Mouse (Mus musculus) hindbrain, embryonic 10.5 days (tissue): ENCODE measurements at regions not wholly inside any gene's neighbourhood (a gene's known extent, or its start where the extent isn't known, plus 50 kb on each side); places are given as distances from the start of the nearest gene placed in this dataset.
A peak's percentile ranks its signal among the peaks of the same experiment; 100 is the strongest.

Experiments
- DNase-seq: peaks from one replicate; pipeline ENCODE4 v3.0.0-alpha.2; 2017; ENCODE audit warnings: low spot score
- H3K27ac ChIP-seq: fragments of 300-500 bp; sonication (generic); 2 replicates; pipeline ENCODE4 v1.5.1; 2016; ENCODE audit warnings: mild to moderate bottlenecking, moderate library complexity
- H3K27me3 ChIP-seq: fragments of 300-500 bp; sonication (generic); 2 replicates; pipeline ENCODE4 v1.6.1; 2016; ENCODE audit warnings: mild to moderate bottlenecking; ENCODE audit not compliant: poor library complexity, insufficient read depth, severe bottlenecking
- H3K36me3 ChIP-seq: fragments of 300-500 bp; sonication (generic); 2 replicates; pipeline ENCODE4 v1.6.1; 2016; ENCODE audit warnings: mild to moderate bottlenecking, moderate library complexity
- H3K4me1 ChIP-seq: fragments of 300-500 bp; sonication (generic); replicated peaks from 2 replicates; pipeline ENCODE4 v1.6.1; 2016; ENCODE audit warnings: mild to moderate bottlenecking
- H3K4me3 ChIP-seq: fragments of 300-500 bp; sonication (generic); 2 replicates; pipeline ENCODE4 v1.5.1; 2016; ENCODE audit warnings: mild to moderate bottlenecking, moderate library complexity
- H3K9me3 ChIP-seq: fragments of 300-500 bp; sonication (generic); 2 replicates; pipeline ENCODE4 v1.6.1; 2016; ENCODE audit warnings: mild to moderate bottlenecking, moderate library complexity
- WGBS: fragments of 180-500 bp; shearing (Covaris S2); methylation state at CpG from one replicate; pipeline ENCODE4 v1.1.7; 2016; 5-methylcytosine and 5-hydroxymethylcytosine counted together

- Histone ChIP-seq H3K4me1 (peaks cover 9% of the 10 kb centered on the region), H3K27me3 (no peaks in the 10 kb centered on the region), H3K27ac (peak overlapping the region; percentile 45; the same call in 1 of the 2 replicates), H3K4me3 (no peak overlapping the region), H3K36me3 (no peaks in the 10 kb centered on the region), H3K9me3 (no peaks in the 10 kb centered on the region)
- DNase-seq = no peak
- 23% methylated on average over 2 of the region's 2 CpGs for WGBS
These were observed 155.3 kb downstream of the Tox3 start for GRCm38 (mm10) chr8:90192856-90193255.

- WGBS = 39% methylated on average over 6 of the region's 6 CpGs
- no peaks in the 10 kb centered on the region for H3K4me1 ChIP-seq
- no peak for DNase-seq
- no peaks in the 10 kb centered on the region for H3K36me3 ChIP-seq
- no peaks in the 10 kb centered on the region for H3K27me3 ChIP-seq
- no peak overlapping the region for H3K27ac ChIP-seq
- no peaks in the 10 kb centered on the region for H3K9me3 ChIP-seq
- no peak overlapping the region for H3K4me3 ChIP-seq
These were observed 165.3 kb downstream of the Tox3 start for GRCm38 (mm10) chr8:90182807-90183206.

- no peak for DNase-seq
- Histone ChIP-seq H3K4me1 (peaks cover 18% of the 10 kb centered on the region), H3K27me3 (no peaks in the 10 kb centered on the region; the same call in 1 of the 2 replicates), H3K27ac (0 out of 2 replicates have a peak overlapping the region, but pooled peaks have one; percentile 23), H3K4me3 (no peak overlapping the region), H3K9me3 (no peaks in the 10 kb centered on the region), H3K36me3 (no peaks in the 10 kb centered on the region)
- WGBS = 49% methylated on average over 7 of the region's 7 CpGs
These were observed 171.4 kb downstream of the Tox3 start for GRCm38 (mm10) chr8:90176771-90177170.

GRCm38 (mm10) chr8:90176335-90176734 is 171.8 kb downstream of the Tox3 start:
- H3K36me3 ChIP-seq = no peaks in the 10 kb centered on the region
- H3K27me3 ChIP-seq = no peaks in the 10 kb centered on the region; the same call in 1 of the 2 replicates
- no peak overlapping the region for H3K4me3 ChIP-seq
- DNase-seq = no peak
- 50% methylated on average over 9 of the region's 9 CpGs for WGBS
- H3K27ac ChIP-seq = no peak overlapping the region
- H3K4me1 ChIP-seq = peaks cover 19% of the 10 kb centered on the region
- no peaks in the 10 kb centered on the region for H3K9me3 ChIP-seq

DNA sequence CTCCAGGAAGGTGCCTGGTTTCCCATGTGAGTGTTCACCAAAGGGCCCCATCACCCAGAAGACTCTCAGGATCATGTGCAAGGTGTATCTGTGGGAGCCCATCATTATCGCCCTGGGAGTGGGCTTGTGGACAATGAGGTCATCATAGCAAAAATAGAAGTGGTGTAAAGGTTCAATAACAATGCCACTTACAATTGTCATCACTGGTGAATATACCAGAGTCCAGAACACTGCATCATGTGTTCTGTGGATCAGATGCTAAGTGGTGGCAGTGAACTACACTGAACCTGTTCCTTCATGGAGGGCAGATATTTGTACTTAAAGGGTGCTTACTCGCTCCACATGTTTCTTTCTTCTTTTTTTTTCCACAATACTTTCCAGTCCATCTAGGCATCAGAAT is 181.5 kb downstream of the Tox3 start:
- no peaks in the 10 kb centered on the region for H3K4me1 ChIP-seq
- H3K9me3 ChIP-seq = no peaks in the 10 kb centered on the region
- no peak for DNase-seq
- no peaks in the 10 kb centered on the region for H3K27me3 ChIP-seq
- 93% methylated on average over 2 of the region's 2 CpGs for WGBS
- H3K27ac ChIP-seq = no peak overlapping the region
- H3K36me3 ChIP-seq = no peaks in the 10 kb centered on the region
- no peak overlapping the region for H3K4me3 ChIP-seq

DNA sequence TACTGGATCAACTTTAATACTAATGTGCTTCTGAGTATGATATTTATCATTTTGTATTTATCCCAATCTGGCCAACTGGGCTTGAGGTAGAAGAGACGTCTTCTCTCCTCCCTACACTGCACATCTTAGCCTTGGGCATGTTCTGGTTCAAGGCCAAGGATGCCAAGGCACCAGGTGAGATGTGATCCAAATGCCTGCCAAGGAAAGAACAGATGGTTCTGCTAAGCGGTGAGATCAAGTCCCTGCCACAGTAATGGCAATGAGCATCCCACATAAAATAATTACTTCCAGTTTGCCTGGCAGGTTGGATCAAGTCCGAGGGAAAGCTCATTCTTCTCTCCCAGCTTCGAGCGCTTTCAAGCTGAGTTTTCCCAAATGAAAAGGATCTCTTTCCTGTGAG is 196.7 kb downstream of the Tox3 start:
- H3K9me3 ChIP-seq = no peaks in the 10 kb centered on the region
- WGBS = 92% methylated on average over 5 of the region's 5 CpGs
- H3K4me3 ChIP-seq = no peak overlapping the region
- H3K4me1 ChIP-seq = peaks cover 11% of the 10 kb centered on the region; the same call in 1 of the 2 replicates
- no peak for DNase-seq
- H3K36me3 ChIP-seq = no peaks in the 10 kb centered on the region
- no peaks in the 10 kb centered on the region for H3K27me3 ChIP-seq
- no peak overlapping the region for H3K27ac ChIP-seq

- H3K9me3 ChIP-seq = no peaks in the 10 kb centered on the region
- 60% methylated on average over 6 of the region's 6 CpGs for WGBS
- no peak overlapping the region for H3K4me3 ChIP-seq
- H3K27ac ChIP-seq = peak overlapping the region; percentile 40; the same call in 1 of the 2 replicates
- no peaks in the 10 kb centered on the region for H3K27me3 ChIP-seq
- no peaks in the 10 kb centered on the region for H3K36me3 ChIP-seq
- DNase-seq = peak; percentile 2
- H3K4me1 ChIP-seq = peaks cover 18% of the 10 kb centered on the region; the same call in 1 of the 2 replicates
These were observed 198.2 kb downstream of the Tox3 start for GRCm38 (mm10) chr8:90149903-90150302.

GRCm38 (mm10) chr8:90134626-90135025 is 213.5 kb downstream of the Tox3 start:
- no peak overlapping the region for H3K27ac ChIP-seq
- WGBS = 83% methylated on average over 5 of the region's 5 CpGs
- H3K4me3 ChIP-seq = no peak overlapping the region
- H3K9me3 ChIP-seq = no peaks in the 10 kb centered on the region
- no peaks in the 10 kb centered on the region for H3K4me1 ChIP-seq
- DNase-seq = no peak
- H3K36me3 ChIP-seq = no peaks in the 10 kb centered on the region
- H3K27me3 ChIP-seq = no peaks in the 10 kb centered on the region

DNA sequence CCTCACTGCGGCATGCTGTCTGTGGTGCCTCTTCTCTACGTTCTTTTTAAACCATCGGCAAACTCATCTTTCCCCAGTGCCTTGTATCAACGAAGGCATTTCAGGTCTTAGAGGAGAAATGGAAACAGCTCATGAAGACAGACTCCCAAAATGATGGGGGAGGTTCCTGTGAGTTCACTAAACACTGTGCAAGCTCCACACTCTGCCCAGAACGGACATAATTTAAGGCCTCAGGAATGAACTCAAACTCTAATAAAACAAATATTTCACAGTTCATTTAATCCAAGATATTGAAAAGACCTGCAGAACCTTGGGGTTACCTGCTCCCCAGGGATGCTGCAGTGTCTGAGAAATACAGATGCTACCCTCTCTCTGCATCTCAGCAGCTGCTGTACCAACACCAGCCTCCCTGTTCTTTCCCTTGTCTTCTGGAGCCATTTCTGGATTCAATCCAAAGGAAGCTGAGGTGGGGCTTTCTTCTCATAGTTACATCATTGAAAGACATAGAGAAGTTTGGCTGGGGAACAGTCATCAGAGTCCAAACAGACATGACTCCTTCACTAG is 217.4 kb downstream of the Tox3 start:
- 89% methylated on average over 5 of the region's 5 CpGs for WGBS
- Histone ChIP-seq H3K4me1 (no peaks in the 10 kb centered on the region), H3K27me3 (no peaks in the 10 kb centered on the region), H3K4me3 (no peak overlapping the region), H3K9me3 (no peaks in the 10 kb centered on the region), H3K27ac (no peak overlapping the region), H3K36me3 (no peaks in the 10 kb centered on the region)
- DNase-seq = no peak

DNA sequence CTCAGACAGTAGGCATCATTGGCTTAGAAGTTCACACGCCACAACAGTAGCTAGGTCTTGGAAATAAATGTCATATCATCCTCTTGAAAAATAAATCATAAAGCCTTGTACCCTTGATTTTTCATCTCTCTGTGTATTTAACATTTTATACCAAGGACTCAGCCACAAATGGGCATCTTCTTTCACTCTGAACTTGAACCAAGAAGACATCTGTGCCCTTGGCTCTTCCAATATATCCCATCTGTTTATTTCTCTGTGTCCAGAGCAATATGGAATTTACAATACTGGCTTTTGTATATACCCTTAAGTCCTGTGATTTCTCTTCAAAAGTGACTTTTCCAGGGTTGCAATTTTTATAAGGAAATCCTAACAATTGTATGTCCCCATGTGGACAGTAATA is 222.7 kb downstream of the Tox3 start:
- no peaks in the 10 kb centered on the region for H3K36me3 ChIP-seq
- 0 out of 2 replicates have a peak, but pooled peaks cover 3% of the 10 kb centered on the region for H3K4me1 ChIP-seq
- DNase-seq = no peak
- H3K9me3 ChIP-seq = no peaks in the 10 kb centered on the region
- 94% methylated on average over 1 of the region's 1 CpGs for WGBS
- no peaks in the 10 kb centered on the region for H3K27me3 ChIP-seq
- H3K4me3 ChIP-seq = no peak overlapping the region
- no peak overlapping the region for H3K27ac ChIP-seq

DNA sequence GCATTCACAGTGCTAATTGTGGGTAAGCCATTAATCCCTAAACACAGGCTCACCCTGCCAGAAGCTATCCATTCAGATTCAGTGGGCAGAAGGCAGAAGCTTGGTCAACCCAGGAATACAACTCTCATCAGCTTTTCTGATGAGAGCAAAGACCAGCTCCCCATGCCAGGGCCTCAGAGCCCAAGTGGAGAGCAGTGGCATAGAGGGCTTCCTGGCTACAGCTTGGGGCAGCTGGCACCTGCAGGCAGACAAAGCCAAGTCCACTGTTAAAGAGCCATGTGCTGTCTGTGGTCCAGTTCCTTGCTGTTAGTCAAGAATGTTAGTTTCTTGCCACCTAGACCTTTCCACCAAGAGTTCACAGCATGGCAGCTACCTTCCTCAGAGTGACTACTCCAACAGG is 225.0 kb downstream of the Tox3 start:
- Histone ChIP-seq H3K27me3 (no peaks in the 10 kb centered on the region), H3K4me1 (0 out of 2 replicates have a peak, but pooled peaks cover 3% of the 10 kb centered on the region), H3K4me3 (no peak overlapping the region), H3K27ac (no peak overlapping the region), H3K36me3 (no peaks in the 10 kb centered on the region), H3K9me3 (no peaks in the 10 kb centered on the region)
- DNase-seq = no peak

- no peak overlapping the region for H3K4me3 ChIP-seq
- H3K4me1 ChIP-seq = 0 out of 2 replicates have a peak, but pooled peaks cover 3% of the 10 kb centered on the region
- H3K36me3 ChIP-seq = no peaks in the 10 kb centered on the region
- H3K27me3 ChIP-seq = no peaks in the 10 kb centered on the region
- no peak overlapping the region for H3K27ac ChIP-seq
- DNase-seq = no peak
- no peaks in the 10 kb centered on the region for H3K9me3 ChIP-seq
- 86% methylated on average over 3 of the region's 3 CpGs for WGBS
These were observed 226.2 kb downstream of the Tox3 start for GRCm38 (mm10) chr8:90121935-90122334.

DNA sequence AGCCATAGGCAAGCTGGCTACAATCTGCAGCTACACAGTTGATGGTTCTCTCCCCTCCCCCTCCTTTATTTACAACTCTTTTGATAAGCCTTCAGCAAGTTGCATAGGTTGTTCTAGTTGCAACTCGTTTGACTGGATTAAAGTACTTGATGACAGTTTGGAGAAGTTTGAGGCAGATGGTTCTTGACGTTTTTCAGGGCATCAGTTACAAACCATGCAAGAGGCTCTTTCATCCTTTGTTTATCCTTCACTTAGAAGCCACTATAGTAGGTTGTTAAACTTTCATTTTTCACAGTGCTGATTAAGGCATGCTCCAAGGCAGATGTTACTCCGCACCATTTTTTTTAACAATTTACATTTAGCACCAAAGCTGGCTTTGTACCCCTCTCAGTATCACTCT is 227.1 kb downstream of the Tox3 start:
- DNase-seq = no peak
- 36% methylated on average over 3 of the region's 3 CpGs for WGBS
- Histone ChIP-seq H3K4me1 (0 out of 2 replicates have a peak, but pooled peaks cover 3% of the 10 kb centered on the region), H3K36me3 (no peaks in the 10 kb centered on the region), H3K4me3 (no peak overlapping the region), H3K27ac (no peak overlapping the region), H3K27me3 (no peaks in the 10 kb centered on the region), H3K9me3 (no peaks in the 10 kb centered on the region)

DNA sequence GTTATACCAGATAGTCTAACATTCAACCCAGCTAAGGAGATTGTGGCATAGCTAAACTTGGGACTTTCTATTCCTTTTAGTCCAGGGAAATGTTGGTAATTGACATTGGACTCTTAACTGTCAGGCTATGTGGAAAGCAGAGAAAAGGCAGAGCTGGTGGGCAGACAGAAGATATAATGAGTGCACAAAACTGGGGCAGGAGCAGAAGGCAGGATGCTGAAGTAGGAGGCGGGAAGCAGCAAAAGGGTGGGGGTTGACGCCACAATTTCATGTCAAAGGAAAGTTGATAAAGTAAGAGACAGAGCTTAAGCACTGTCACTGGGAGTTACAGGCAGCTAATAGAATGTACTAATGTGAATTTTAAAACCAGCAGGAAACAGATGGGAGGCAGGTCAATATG is 232.7 kb downstream of the Tox3 start:
- Histone ChIP-seq H3K36me3 (no peaks in the 10 kb centered on the region), H3K4me3 (no peak overlapping the region), H3K27ac (no peak overlapping the region), H3K4me1 (no peaks in the 10 kb centered on the region), H3K9me3 (no peaks in the 10 kb centered on the region), H3K27me3 (no peaks in the 10 kb centered on the region)
- 94% methylated on average over 2 of the region's 2 CpGs for WGBS
- DNase-seq = no peak
